Mouse (Mus musculus) ES-Bruce4 (cell line): ENCODE results near the gene E130218I03Rik. TPM values are rescaled to one million over a fixed set of nuclear protein-coding genes. Genes with fewer than 3 reads are reported as not detected.

Source experiments
- H3K27ac ChIP-seq: 2 replicates; pipeline ENCODE4 v1.5.1; 2012; ENCODE audit warnings: low read length, inconsistent platforms; ENCODE audit not compliant: insufficient read depth
- H3K27me3 ChIP-seq: 2 replicates; pipeline ENCODE4 v1.6.1; 2012; ENCODE audit warnings: mild to moderate bottlenecking, low read length, inconsistent platforms; ENCODE audit not compliant: control insufficient read depth, poor library complexity, insufficient read depth, severe bottlenecking
- H3K36me3 ChIP-seq: 2 replicates; pipeline ENCODE4 v1.6.1; 2012; ENCODE audit warnings: inconsistent platforms, mild to moderate bottlenecking, low read length, moderate library complexity; ENCODE audit not compliant: control insufficient read depth, poor library complexity, insufficient read depth, severe bottlenecking
- H3K4me1 ChIP-seq: one replicate; pipeline ENCODE4 v1.8.1; 2011; ENCODE audit warnings: low read length; ENCODE audit not compliant: control insufficient read depth, insufficient read depth
- H3K4me3 ChIP-seq: 2 replicates; pipeline ENCODE4 v1.5.1; 2011; ENCODE audit warnings: low read depth, mild to moderate bottlenecking, low read length
- H3K9ac ChIP-seq: 2 replicates; pipeline ENCODE4 v1.6.1; 2012; ENCODE audit warnings: low read depth, mild to moderate bottlenecking, inconsistent platforms; ENCODE audit not compliant: poor library complexity, severe bottlenecking
- H3K9me3 ChIP-seq: replicated peaks from 2 replicates; pipeline ENCODE4 v1.6.1; 2012; ENCODE audit warnings: mild to moderate bottlenecking, low read length, inconsistent platforms; ENCODE audit not compliant: control insufficient read depth, poor library complexity, insufficient read depth, severe bottlenecking
- CTCF ChIP-seq: IDR thresholded peaks from one replicate; pipeline ENCODE4 v1.8.1; 2011; ENCODE audit warnings: low read depth, low read length
- EP300 ChIP-seq: IDR thresholded peaks from 2 replicates; pipeline ENCODE4 v1.6.1; 2011; ENCODE audit warnings: low read depth, low read length; ENCODE audit not compliant: insufficient read depth
- POLR2A ChIP-seq: IDR thresholded peaks from one replicate; pipeline ENCODE4 v1.8.1; 2011; ENCODE audit warnings: low read length; ENCODE audit not compliant: insufficient read depth
- polyA plus RNA-seq: library from polyadenylated mRNA; stranded (reverse); fragments of >200 nt; gene quantifications from 2 replicates; pipeline ENCODE4 v1.2.4, GENCODE M21; 2011; ENCODE audit warnings: low read depth; ENCODE audit not compliant: missing spikeins, insufficient read depth, insufficient read length

E130218I03Rik gene
- polyA plus RNA-seq, 1 experiment: not detected

DNA sequence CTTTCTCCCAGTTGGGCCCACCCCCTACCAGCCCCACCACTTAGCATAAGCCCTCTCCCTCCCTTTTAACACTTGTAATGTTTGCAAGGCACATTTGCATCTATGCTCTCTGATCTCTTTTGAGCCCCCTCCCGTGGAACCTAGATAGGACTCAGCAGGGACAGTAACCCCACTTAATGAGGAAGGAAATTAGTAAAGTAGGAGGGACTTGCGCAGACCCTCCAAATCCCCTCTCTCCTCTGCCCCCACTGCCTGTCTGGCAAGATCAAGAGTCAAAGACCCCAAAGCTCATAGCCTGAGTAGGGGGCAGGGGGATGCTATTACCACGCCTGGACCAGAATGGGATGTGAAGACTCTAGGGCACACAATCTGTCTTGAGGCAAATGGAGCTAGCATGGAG, 11.4 kb downstream of the E130218I03Rik start:
- no peak for TF ChIP-seq EP300
- Histone ChIP-seq H3K4me3 (no peak overlapping the region), H3K9me3 (no peaks in the 10 kb centered on the region), H3K27ac (no peak overlapping the region), H3K9ac (no peak overlapping the region), H3K4me1 (peaks cover 11% of the 10 kb centered on the region), H3K27me3 (peaks cover 9% of the 10 kb centered on the region), H3K36me3 (no peaks in the 10 kb centered on the region)

DNA sequence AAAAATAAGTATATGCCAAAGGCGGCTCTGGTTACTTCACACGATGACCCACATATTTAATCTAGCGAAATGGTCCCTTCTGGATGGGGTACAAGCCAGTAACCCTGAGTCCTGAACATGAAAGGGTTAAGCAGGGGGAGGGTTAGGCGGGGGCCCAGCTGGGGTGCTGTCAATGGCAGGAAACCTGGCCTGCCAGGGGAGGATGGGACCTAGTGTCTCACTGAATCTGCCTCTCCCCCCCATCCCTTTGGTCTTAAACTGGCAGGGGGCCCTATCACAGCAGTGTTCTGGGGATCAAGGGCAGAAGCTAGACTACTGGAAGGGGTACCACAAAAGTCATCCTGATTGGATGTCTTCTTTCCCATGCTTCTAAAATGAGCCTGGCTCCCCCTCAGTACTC, 12.4 kb downstream of the E130218I03Rik start:
- no peaks in the 10 kb centered on the region for H3K36me3 ChIP-seq
- H3K27ac ChIP-seq: no peak overlapping the region
- no peak overlapping the region for H3K9ac ChIP-seq
- no peaks in the 10 kb centered on the region for H3K9me3 ChIP-seq
- H3K4me3 ChIP-seq: no peak overlapping the region
- TF ChIP-seq CTCF: no peak
- TF ChIP-seq POLR2A: no peak
- TF ChIP-seq EP300: no peak
- peaks cover 11% of the 10 kb centered on the region for H3K4me1 ChIP-seq
- H3K27me3 ChIP-seq: peaks cover 4% of the 10 kb centered on the region; the same call in 1 of the 2 replicates

DNA sequence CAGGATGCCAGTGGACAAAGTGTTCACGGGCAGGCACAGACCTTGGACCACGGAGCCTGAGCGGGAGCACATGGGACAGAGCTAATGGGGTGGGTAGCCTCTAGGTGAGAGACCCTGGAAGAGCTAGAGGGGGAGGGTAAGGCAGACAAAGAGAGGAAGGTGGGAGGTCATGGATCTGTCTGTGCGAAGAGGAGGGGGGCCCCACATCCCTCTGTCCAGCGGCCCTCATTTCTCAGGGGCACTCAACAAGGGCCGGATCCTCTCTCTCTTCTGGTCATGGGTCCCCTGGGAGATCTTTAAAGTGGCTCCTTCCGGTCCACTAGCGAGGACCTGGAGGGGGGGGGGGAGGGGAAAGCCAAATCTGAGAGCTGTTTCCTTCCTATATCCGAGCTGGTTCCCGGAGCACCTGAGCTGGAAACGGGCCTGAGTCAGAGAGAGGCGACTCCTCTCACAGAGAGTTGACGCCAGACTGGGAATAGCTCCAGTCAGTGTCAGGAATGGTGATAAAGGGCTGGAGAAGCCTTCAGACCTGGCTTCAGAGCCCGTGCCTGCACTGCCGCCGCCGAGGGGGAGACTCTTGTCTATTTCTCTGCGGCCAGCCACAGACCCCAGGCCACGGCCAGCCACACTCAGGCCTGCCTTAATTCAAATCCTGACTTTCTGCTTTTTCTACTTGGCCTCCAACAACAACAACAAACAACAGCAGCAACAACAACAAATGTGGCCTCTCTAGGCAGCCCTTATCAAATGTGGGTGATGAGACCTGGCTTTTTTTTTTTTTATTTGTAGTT, 13.1 kb downstream of the E130218I03Rik start:
- no peak for TF ChIP-seq CTCF
- no peak for TF ChIP-seq POLR2A
- TF ChIP-seq EP300: no peak
- Histone ChIP-seq H3K36me3 (no peaks in the 10 kb centered on the region), H3K9ac (no peak overlapping the region; the same call in 1 of the 2 replicates), H3K27me3 (no peaks in the 10 kb centered on the region), H3K4me1 (peaks cover 11% of the 10 kb centered on the region), H3K4me3 (no peak overlapping the region), H3K9me3 (no peaks in the 10 kb centered on the region), H3K27ac (no peak overlapping the region)

DNA sequence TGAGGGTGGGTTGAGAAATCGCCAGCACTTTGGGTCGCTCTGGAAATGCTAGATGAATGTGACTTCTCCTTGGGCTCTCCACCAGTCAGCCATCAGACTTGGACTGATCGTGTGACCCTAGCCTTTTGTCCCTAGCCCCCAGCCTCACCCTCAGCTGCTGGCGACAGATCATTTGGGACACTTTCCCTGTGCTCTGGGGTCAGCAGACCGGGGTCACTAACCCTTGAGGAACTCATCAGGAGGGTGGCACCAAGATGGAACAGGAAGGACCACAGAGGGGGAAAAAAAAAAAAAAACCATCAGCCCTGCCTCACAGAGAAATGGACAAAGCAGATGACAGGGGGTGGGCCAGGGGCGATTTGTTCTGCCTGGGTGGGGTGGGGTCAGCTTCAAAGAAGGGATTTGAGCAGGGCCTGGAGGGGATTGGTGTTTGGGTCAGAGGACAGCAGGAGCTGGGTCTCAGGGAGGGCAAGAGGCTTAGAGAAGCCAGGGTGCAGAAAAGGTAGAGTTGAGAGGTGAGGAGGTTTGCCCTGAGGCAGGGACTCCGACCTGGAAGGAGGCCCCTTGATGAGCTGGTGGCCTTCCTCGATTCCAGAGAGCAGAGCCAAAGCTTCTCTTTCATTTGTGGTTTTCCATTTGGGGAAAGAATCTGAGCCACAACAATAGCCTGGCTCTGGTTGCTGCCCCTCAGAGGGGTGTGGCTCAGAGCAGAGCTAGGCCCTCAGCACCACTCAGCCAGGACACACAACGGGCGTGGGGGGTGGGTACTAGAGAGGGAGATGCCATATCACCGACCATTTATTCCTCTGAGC, 13.9 kb downstream of the E130218I03Rik start:
- H3K9me3 ChIP-seq: no peaks in the 10 kb centered on the region
- no peak overlapping the region for H3K27ac ChIP-seq
- peaks cover 11% of the 10 kb centered on the region for H3K4me1 ChIP-seq
- H3K4me3 ChIP-seq: no peak overlapping the region
- no peak overlapping the region for H3K9ac ChIP-seq
- H3K36me3 ChIP-seq: no peaks in the 10 kb centered on the region
- TF ChIP-seq POLR2A: no peak
- no peak for TF ChIP-seq CTCF
- 0 out of 2 replicates have a peak, but pooled peaks have one; percentile 9 for TF ChIP-seq EP300
- H3K27me3 ChIP-seq: no peaks in the 10 kb centered on the region

DNA sequence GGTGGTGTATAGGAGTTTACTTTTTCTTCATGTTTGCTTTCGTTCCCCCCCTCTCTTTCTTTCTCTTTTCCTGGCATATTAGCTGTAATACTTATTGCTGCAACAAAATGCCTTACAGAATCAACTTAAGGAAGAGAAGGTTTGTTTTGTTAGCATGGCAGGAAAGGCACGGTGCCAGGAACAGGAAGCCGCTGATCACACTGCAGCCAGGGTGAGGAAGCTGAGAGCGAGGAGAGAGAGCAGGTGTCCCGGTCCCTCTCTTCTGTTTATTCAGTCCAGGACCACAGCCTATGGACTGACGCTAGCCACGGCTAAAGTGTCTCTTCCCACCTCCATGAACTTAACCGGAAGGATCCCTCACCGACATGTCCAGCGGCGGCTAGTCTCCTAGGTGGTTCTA, 14.9 kb downstream of the E130218I03Rik start:
- Histone ChIP-seq H3K4me1 (peaks cover 11% of the 10 kb centered on the region), H3K27ac (no peak overlapping the region)
- TF ChIP-seq POLR2A (no peak), CTCF (no peak), EP300 (no peak)

DNA sequence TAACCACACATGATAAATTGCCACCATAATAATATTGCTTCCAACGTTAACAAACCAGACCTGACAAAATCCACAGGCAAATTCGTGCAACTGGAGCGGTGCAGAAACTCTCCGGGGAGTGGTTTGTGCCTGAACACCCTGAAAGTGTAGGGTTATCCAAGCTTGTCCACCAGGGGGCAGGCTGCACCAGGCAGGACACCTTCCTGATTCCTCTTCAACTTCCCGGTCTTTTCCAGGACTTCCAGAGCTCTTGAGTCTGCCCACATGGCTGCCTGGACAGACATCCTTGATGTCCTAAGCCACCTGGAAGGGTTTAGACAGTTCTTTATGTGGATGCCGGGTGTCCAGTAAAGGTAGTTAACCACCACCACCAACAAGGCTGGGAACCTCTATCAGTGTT, 19.7 kb downstream of the E130218I03Rik start:
- Histone ChIP-seq H3K36me3 (no peaks in the 10 kb centered on the region), H3K4me3 (no peak overlapping the region)

More for the DNA sequence above, 14.9 kb downstream of the E130218I03Rik start:
- no peak overlapping the region for H3K9ac ChIP-seq
- no peak overlapping the region for H3K4me3 ChIP-seq
- H3K9me3 ChIP-seq: no peaks in the 10 kb centered on the region
- no peaks in the 10 kb centered on the region for H3K36me3 ChIP-seq
- no peaks in the 10 kb centered on the region for H3K27me3 ChIP-seq

More for the DNA sequence above, 19.7 kb downstream of the E130218I03Rik start:
- H3K27ac ChIP-seq: no peak overlapping the region
- no peak for TF ChIP-seq EP300
- peak; percentile 94 for TF ChIP-seq CTCF
- no peak for TF ChIP-seq POLR2A
- H3K9me3 ChIP-seq: no peaks in the 10 kb centered on the region
- no peak overlapping the region for H3K9ac ChIP-seq
- no peaks in the 10 kb centered on the region for H3K4me1 ChIP-seq
- H3K27me3 ChIP-seq: no peaks in the 10 kb centered on the region
